Mouse (Mus musculus) layer of hippocampus, adult 9-11 months (tissue): ENCODE results near the gene Zfp365.

Source experiments
- DNase-seq: peaks from one replicate; pipeline ENCODE4 v3.0.0; 2022

Gene Zfp365

DNA sequence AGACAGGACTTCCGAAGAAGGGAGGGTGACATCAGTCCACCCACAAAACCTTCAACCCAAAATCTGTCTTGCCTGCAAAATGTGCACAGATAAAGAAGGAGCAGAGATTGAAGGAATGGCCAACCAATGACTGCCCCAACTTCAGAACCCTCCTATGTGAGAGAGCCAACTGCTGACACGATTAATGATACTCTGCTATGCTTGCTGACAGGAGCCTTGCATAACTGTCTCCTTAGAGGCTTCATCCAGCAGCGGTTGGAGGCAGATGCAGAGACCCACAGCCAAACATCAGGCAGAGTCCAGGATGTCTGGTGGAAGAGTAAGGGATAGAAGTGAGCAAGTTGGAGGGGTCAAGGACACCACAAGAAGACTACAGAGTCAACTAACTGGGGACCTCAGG is 73.3 kb downstream of the Zfp365 start:
- no peak for DNase-seq

DNA sequence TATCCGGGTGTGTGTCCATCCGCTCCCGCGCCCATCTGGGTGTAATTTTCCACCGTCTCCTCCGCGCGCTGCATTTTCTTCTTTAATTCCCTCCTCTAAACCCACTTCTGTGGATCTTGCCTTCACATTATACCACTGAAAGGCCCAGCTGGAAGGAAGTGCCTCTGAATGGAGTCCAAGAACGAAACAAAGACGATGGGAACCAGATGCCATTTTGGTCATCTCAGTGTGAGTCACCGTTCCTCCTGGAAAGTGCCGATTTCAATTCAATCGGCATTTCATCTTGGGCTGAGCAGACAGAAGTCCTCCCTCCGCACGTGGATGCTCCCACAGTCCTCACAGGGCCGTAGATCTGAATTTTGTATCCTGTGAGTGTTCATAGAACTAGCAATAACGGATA is 76.0 kb downstream of the Zfp365 start:
- DNase-seq: peak; percentile 32
